Mouse (Mus musculus) ES-Bruce4 (cell line): Measurements from ENCODE around the gene Grip1. TPM values are rescaled to one million over a fixed set of nuclear protein-coding genes. Genes with fewer than 3 reads are reported as not detected.

Source experiments
- H3K27ac ChIP-seq: 2 replicates; pipeline ENCODE4 v1.5.1; 2012; ENCODE audit warnings: low read length, inconsistent platforms; ENCODE audit not compliant: insufficient read depth
- H3K27me3 ChIP-seq: 2 replicates; pipeline ENCODE4 v1.6.1; 2012; ENCODE audit warnings: mild to moderate bottlenecking, low read length, inconsistent platforms; ENCODE audit not compliant: control insufficient read depth, poor library complexity, insufficient read depth, severe bottlenecking
- H3K36me3 ChIP-seq: 2 replicates; pipeline ENCODE4 v1.6.1; 2012; ENCODE audit warnings: inconsistent platforms, mild to moderate bottlenecking, low read length, moderate library complexity; ENCODE audit not compliant: control insufficient read depth, poor library complexity, insufficient read depth, severe bottlenecking
- H3K4me1 ChIP-seq: one replicate; pipeline ENCODE4 v1.8.1; 2011; ENCODE audit warnings: low read length; ENCODE audit not compliant: control insufficient read depth, insufficient read depth
- H3K4me3 ChIP-seq: 2 replicates; pipeline ENCODE4 v1.5.1; 2011; ENCODE audit warnings: low read depth, mild to moderate bottlenecking, low read length
- H3K9ac ChIP-seq: 2 replicates; pipeline ENCODE4 v1.6.1; 2012; ENCODE audit warnings: low read depth, mild to moderate bottlenecking, inconsistent platforms; ENCODE audit not compliant: poor library complexity, severe bottlenecking
- H3K9me3 ChIP-seq: replicated peaks from 2 replicates; pipeline ENCODE4 v1.6.1; 2012; ENCODE audit warnings: mild to moderate bottlenecking, low read length, inconsistent platforms; ENCODE audit not compliant: control insufficient read depth, poor library complexity, insufficient read depth, severe bottlenecking
- CTCF ChIP-seq: IDR thresholded peaks from one replicate; pipeline ENCODE4 v1.8.1; 2011; ENCODE audit warnings: low read depth, low read length
- EP300 ChIP-seq: IDR thresholded peaks from 2 replicates; pipeline ENCODE4 v1.6.1; 2011; ENCODE audit warnings: low read depth, low read length; ENCODE audit not compliant: insufficient read depth
- POLR2A ChIP-seq: IDR thresholded peaks from one replicate; pipeline ENCODE4 v1.8.1; 2011; ENCODE audit warnings: low read length; ENCODE audit not compliant: insufficient read depth
- polyA plus RNA-seq: library from polyadenylated mRNA; stranded (reverse); fragments of >200 nt; gene quantifications from 2 replicates; pipeline ENCODE4 v1.2.4, GENCODE M21; 2011; ENCODE audit warnings: low read depth; ENCODE audit not compliant: missing spikeins, insufficient read depth, insufficient read length

Grip1 gene
- polyA plus RNA-seq, 1 experiment = 10.3 TPM

DNA sequence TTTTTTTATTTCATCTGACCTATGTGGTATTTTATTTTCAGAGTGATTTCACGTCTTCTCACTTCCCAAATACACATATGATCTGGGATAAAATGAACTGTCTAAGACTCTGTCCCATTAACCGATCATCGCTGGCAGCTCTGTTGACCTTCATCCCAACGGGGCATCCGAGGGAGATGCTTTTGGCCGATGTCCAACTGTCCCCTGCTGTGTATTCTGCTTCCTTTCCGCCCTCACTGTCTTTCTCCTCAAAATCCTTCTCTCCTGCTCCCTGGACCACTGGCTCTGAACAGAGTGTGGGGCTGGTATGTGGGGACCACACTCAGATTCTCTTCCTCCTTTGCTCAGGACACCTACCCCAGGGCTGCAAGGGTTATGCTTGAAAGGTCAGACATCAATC lies 370.1 kb downstream of the Grip1 start:
- Histone ChIP-seq H3K9me3 (no peaks in the 10 kb centered on the region), H3K9ac (no peak overlapping the region), H3K36me3 (no peaks in the 10 kb centered on the region), H3K27me3 (no peaks in the 10 kb centered on the region), H3K27ac (no peak overlapping the region), H3K4me3 (no peak overlapping the region), H3K4me1 (peaks cover 4% of the 10 kb centered on the region)
- TF ChIP-seq CTCF = no peak
- no peak for TF ChIP-seq EP300
- TF ChIP-seq POLR2A = no peak

DNA sequence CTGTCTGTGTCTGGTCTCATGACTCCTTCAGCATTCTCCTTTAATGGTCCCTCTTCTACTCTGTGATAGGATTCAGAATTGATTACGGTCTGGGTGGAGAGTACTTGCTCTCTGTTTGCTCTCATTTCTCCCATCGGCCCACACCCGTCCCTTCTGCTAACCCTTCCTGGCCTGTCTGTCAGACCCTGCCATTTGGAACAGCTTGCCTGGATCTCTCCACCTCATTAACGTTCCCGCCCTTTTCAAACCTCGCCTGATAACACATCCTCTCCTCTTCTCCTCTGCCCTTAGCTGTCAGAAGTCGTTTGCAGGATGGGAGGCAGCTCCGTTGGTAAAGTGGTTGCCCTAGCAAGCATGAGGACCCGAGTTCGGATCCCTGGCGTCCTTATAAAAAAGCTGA lies 370.9 kb downstream of the Grip1 start:
- H3K4me1 ChIP-seq = peaks cover 4% of the 10 kb centered on the region
- no peaks in the 10 kb centered on the region for H3K36me3 ChIP-seq
- no peak overlapping the region for H3K27ac ChIP-seq
- no peak overlapping the region for H3K4me3 ChIP-seq
- no peak for TF ChIP-seq POLR2A
- TF ChIP-seq CTCF = no peak
- no peak for TF ChIP-seq EP300
- H3K9me3 ChIP-seq = no peaks in the 10 kb centered on the region
- no peaks in the 10 kb centered on the region for H3K27me3 ChIP-seq
- H3K9ac ChIP-seq = no peak overlapping the region

- Histone ChIP-seq H3K36me3 (no peaks in the 10 kb centered on the region), H3K4me1 (peaks cover 11% of the 10 kb centered on the region), H3K27me3 (no peaks in the 10 kb centered on the region), H3K4me3 (no peak overlapping the region), H3K9ac (no peak overlapping the region), H3K27ac (peak overlapping the region; percentile 87), H3K9me3 (0 out of 2 replicates have a peak, but pooled peaks cover 4% of the 10 kb centered on the region)
- TF ChIP-seq CTCF (no peak), EP300 (0 out of 2 replicates have a peak, but pooled peaks have one; percentile 44)
These were observed 376.8 kb downstream of the Grip1 start for GRCm38 (mm10) chr10:119830388-119830956.

DNA sequence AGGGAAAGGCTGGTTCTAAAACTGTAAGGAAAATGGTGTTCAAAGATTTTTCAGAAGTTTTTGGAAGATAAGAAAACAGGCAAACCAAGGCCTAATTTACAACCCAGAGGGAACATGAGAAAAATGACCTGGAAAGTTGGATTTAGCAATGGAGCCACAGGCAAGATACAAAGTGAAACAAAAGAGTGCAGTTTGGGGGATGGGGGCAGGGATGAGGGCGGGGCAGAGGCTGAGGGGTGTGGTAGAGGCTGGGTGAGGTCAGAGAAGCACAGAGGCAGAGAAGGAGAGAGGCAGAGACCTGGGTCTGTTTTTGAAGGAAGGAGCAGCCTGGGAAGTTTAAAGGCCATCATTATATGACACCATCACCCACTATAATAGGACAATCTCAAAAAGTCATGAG lies 377.5 kb downstream of the Grip1 start:
- Histone ChIP-seq H3K36me3 (no peaks in the 10 kb centered on the region), H3K9ac (no peak overlapping the region), H3K27me3 (no peaks in the 10 kb centered on the region), H3K4me3 (no peak overlapping the region), H3K27ac (peak overlapping the region; percentile 97), H3K9me3 (0 out of 2 replicates have a peak, but pooled peaks cover 4% of the 10 kb centered on the region), H3K4me1 (peaks cover 9% of the 10 kb centered on the region)
- TF ChIP-seq POLR2A = no peak
- TF ChIP-seq EP300 = peak; percentile 81

DNA sequence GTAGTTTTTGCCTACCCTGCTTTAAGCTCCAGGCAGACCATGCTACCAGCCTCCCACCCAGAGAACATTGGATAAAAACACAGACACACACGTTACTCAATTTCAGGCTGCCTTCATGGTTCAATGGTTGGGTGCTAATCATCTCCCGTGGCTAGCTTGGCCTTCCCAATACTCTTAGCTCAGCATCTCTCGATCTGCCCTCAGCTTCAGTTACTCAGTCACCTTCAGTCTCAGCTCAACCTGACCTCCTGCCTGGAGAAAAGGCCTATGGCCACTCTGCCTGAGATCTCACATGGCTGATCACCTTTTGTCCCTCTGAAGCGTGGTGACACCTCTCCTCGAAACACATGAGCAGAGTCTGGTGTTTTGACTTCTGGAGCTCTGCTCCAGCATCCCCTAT lies 379.7 kb downstream of the Grip1 start:
- Histone ChIP-seq H3K9me3 (0 out of 2 replicates have a peak, but pooled peaks cover 4% of the 10 kb centered on the region), H3K4me3 (no peak overlapping the region), H3K36me3 (no peaks in the 10 kb centered on the region), H3K9ac (no peak overlapping the region), H3K4me1 (peaks cover 9% of the 10 kb centered on the region), H3K27me3 (no peaks in the 10 kb centered on the region), H3K27ac (no peak overlapping the region)
- no peak for TF ChIP-seq EP300
- no peak for TF ChIP-seq CTCF
- no peak for TF ChIP-seq POLR2A

DNA sequence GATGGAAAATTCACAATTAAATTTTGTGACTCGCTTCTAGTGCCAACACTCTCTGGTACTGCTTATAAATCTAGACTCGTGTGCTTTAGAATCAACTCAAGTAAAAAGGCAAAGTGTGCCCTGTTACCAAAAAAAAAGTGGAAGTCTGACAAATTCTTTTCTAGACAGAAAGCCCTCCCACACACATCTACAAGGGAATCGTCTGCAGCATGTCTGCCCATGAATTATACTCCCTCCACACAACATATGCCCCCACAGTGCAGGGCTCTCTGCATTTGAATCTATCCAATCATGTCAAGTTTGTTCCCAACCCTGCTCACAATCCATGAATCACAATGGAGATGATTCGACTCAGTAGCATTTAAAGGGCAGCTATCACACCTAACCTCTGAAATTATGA lies 380.5 kb downstream of the Grip1 start:
- Histone ChIP-seq H3K27ac (no peak overlapping the region), H3K9ac (no peak overlapping the region), H3K36me3 (no peaks in the 10 kb centered on the region), H3K4me1 (peaks cover 9% of the 10 kb centered on the region), H3K27me3 (no peaks in the 10 kb centered on the region), H3K4me3 (no peak overlapping the region), H3K9me3 (0 out of 2 replicates have a peak, but pooled peaks cover 4% of the 10 kb centered on the region)
- TF ChIP-seq CTCF = no peak
- TF ChIP-seq EP300 = no peak
- TF ChIP-seq POLR2A = no peak
